Mouse (Mus musculus): Measurements from ENCODE around the gene Hmgcr. TPM values are rescaled to one million over a fixed set of nuclear protein-coding genes. Genes with fewer than 3 reads are reported as not detected.

Hmgcr gene
- 158 and 160 TPM in 2 replicates for polyA plus RNA-seq (2015; fragmentation: Nextera tagmentation; extraction: Ambion mirVana)

DNA sequence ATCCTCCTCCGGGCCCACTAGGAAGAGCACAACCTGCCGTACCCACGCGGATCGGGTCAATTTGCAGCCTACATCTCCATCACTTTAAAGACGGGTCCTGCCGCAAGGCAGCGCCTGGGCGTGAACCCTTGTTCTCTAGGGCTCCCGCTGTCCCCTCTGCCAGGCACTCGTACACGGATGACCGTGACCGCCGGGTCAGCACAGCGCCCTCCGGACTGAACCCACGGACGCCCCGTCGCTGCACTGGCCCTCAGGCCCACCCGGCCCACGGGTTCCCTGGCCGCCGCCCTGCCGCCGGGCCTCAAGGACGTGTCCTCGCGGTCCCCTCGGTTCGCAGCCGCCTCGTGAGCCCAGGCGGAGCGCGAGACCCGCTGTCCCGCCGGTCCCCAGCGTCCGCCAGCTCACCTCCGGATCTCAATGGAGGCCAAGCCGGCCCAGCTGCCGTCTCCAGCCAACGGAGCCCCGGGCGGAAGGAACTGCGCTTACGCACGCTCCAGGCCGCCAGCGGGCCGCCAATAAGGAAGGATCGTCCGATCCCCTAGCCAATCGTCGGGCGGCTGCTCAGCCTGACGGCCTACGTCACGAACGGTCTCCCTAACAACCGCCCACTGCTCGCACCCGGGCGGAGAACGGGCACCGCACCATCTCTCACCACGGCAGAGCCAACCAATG is at the start of gene Hmgcr:
TSS of gene Hmgcr (minus strand) at position 531 of the 672 bp plus-strand sequence.
- peak within 1 kb of the TSS; percentile 99 for H3K27ac ChIP-seq
- H3K4me1 ChIP-seq (replicated peaks), result peaks cover 43% of the 10 kb centered on the region
- peak within 1 kb of the TSS; percentile 99 for H3K9ac ChIP-seq
- under 1% methylated on average over 70 of the region's 70 CpGs for WGBS
- H3K4me2 ChIP-seq, result peak within 1 kb of the TSS; percentile 89
- H3K4me3 ChIP-seq, result peak within 1 kb of the TSS; percentile 98
- H3K9me3 ChIP-seq, result no peaks in the 10 kb centered on the region
- H3K27me3 ChIP-seq, result no peaks in the 10 kb centered on the region
- ATAC-seq (ENCODE audit: low FRiP score), result peak; percentile 100
- peaks cover 6% of the 10 kb centered on the region for H3K36me3 ChIP-seq

DNA sequence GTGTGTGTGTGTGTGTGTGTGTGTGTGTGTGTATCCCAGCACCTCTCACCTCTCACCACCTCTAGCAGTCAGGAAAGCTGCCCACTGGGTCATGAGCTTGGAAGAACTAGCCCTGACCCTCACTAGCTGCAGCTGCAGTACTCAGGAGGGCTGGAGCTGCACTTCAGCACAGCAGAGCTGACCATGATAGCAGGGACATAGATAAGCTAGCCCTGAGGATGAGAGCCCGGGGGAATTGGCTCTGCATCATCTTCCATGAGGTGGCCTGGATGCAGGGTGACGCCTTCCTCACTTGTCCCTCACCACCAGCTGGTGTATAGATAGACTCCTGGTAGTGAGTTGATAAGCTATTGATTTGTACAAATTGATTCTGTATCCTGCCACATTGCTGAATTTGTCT is 49.3 kb upstream of the Hmgcr start:
- Histone ChIP-seq H3K27me3 (no peaks in the 10 kb centered on the region), H3K9ac (no peak overlapping the region), H3K4me2 (no peak overlapping the region), H3K36me3 (no peaks in the 10 kb centered on the region), H3K27ac (no peak overlapping the region), H3K4me1 (replicated peaks) (no peaks in the 10 kb centered on the region), H3K4me3 (no peak overlapping the region), H3K9me3 (no peaks in the 10 kb centered on the region)
- WGBS, result 84% methylated on average over 2 of the region's 2 CpGs
- ATAC-seq (ENCODE audit: low FRiP score), result no peak

GRCm38 (mm10) chr13:96717821-96718220 is 47.1 kb upstream of the Hmgcr start:
- Histone ChIP-seq H3K4me2 (no peak overlapping the region), H3K27me3 (no peaks in the 10 kb centered on the region), H3K9me3 (no peaks in the 10 kb centered on the region), H3K4me3 (no peak overlapping the region), H3K36me3 (no peaks in the 10 kb centered on the region), H3K4me1 (replicated peaks) (no peaks in the 10 kb centered on the region), H3K9ac (no peak overlapping the region), H3K27ac (no peak overlapping the region)
- ATAC-seq (ENCODE audit: low FRiP score), result no peak
- 61% methylated on average over 1 of the region's 1 CpGs for WGBS

GRCm38 (mm10) chr13:96716311-96716710 is 45.6 kb upstream of the Hmgcr start:
- 96% methylated on average over 2 of the region's 2 CpGs for WGBS
- Histone ChIP-seq H3K4me1 (replicated peaks) (no peaks in the 10 kb centered on the region), H3K9ac (no peak overlapping the region), H3K36me3 (no peaks in the 10 kb centered on the region), H3K27me3 (no peaks in the 10 kb centered on the region), H3K4me2 (no peak overlapping the region), H3K9me3 (no peaks in the 10 kb centered on the region), H3K4me3 (no peak overlapping the region), H3K27ac (no peak overlapping the region)
- no peak for ATAC-seq (ENCODE audit: low FRiP score)

DNA sequence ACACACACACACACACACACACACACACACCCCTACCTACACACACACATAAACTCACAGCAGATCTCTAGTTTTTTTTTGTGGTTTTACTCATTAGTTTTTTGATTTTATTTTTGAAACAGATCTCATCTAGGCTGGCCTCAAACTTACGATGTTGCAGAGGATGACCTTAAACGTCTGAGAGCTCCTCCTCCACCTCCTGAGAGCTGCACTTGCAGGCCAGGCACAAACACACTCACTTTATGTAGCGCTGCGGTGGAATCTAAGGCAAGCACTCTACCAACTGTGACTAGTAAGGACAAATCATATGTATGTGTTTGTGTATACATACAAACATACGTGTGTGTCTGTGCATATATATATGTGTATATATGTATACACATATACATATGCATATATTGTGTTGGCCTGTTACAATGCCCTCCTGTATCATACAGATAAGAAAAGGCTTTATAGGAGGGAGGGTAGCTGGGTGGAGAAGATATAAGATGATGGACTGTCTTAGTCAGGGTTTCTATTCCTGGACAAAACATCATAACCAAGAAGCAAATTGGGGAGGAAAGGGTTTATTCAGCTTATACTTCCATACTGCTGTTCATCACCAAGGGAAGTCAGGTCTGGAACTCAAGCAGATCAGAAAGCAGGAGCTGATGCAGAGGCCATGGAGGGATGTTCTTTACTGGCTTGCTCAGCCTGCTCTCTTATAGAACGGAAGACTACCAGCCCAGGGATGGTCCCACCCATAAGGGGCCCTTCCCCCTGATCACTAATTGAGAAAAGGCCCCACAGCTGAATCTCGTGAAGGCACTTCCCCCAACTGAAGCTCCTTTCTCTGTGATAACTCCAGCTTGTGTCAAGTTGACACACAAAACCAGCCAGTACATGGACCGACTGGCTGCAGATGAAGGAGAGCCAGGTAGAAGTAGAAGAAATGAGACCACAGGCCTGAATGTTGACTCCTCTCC is 38.8 kb upstream of the Hmgcr start:
- WGBS, result 82% methylated on average over 8 of the region's 8 CpGs
- ATAC-seq (ENCODE audit: low FRiP score), result no peak
- no peak overlapping the region for H3K4me2 ChIP-seq

DNA sequence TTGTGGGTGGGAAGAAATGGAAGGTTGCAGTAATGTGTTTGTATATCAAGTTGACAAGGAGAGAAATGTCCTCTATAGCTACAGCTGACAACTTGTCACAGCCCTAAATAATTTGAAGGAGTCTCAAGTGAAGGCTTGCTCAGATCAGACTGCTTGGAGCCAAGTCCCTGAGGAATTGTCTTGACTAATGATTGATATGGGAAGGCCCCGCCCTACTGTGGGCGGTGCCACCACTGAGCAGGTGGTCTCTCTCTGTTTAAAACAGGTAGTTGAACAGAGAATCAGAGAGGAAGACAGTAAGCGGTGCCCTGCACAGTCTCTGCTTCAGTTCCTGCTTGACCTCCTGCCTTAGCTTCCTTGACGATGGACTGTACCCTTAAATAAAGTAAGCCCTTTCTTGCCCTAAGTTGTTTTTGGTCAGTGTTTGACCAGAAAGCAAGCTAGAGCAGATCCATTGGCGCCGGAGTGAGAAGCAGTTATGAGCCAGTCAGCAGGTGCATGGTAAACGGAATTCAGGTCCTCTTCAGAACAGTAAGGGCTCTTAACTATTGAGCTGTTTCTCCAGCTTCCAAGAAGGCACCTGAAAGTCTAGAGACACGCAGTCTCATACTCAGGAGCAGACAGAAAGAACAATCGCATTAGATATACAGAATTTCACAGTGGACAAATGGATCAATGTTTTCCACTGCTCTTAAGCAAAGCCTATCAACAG is 32.0 kb upstream of the Hmgcr start:
- no peak for ATAC-seq (ENCODE audit: low FRiP score)
- H3K4me2 ChIP-seq, result no peak overlapping the region
- WGBS, result 80% methylated on average over 9 of the region's 9 CpGs
- H3K4me1 ChIP-seq (replicated peaks), result no peaks in the 10 kb centered on the region
- H3K27ac ChIP-seq, result no peak overlapping the region
- no peaks in the 10 kb centered on the region for H3K36me3 ChIP-seq
- H3K4me3 ChIP-seq, result no peak overlapping the region
- no peaks in the 10 kb centered on the region for H3K9me3 ChIP-seq
- no peaks in the 10 kb centered on the region for H3K27me3 ChIP-seq
- no peak overlapping the region for H3K9ac ChIP-seq

More for the DNA sequence above, 38.8 kb upstream of the Hmgcr start:
- H3K9ac ChIP-seq, result no peak overlapping the region
- no peak overlapping the region for H3K27ac ChIP-seq
- H3K9me3 ChIP-seq, result no peaks in the 10 kb centered on the region
- H3K36me3 ChIP-seq, result no peaks in the 10 kb centered on the region
- no peak overlapping the region for H3K4me3 ChIP-seq
- H3K27me3 ChIP-seq, result no peaks in the 10 kb centered on the region
- no peaks in the 10 kb centered on the region for H3K4me1 ChIP-seq (replicated peaks)

DNA sequence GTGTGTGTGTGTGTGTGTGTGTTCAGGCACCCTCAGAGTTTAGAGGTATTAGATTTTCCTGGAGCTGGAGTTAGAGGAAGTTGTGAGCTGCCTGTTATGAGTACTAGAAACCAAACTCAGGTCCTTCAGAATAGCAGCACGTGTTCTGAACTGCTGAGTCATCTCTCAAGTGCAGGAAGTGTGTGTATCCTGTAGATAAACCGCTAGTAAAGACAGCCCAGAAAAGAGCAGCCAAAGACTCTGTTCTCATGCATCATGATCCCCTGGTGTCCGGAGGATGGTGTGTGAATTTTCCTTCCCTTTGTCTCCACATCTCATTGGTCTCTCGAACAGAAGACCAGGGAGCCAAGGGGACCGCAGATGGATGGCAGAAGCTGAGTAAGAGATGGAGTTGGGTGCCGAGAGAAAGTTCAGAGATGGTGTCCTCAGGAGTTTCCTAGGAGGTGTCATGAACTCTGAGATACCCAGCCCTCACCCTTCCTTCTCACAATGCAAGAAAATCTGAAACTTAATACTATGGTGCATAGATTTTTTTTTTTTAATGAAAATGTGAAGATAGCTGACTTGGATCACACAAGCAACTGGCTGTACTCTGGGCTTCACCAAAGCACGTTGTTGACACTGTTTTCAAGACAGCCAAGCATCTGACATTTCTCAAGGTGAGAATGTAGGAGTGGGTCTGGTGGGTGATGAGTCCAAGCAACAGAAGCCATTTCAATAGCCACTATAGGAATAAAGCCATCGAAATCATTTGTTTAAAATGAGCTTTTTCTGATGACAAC is 27.3 kb upstream of the Hmgcr start:
- H3K4me3 ChIP-seq, result no peak overlapping the region
- H3K9ac ChIP-seq, result no peak overlapping the region
- H3K36me3 ChIP-seq, result no peaks in the 10 kb centered on the region
- 81% methylated on average over 8 of the region's 8 CpGs for WGBS
- H3K27me3 ChIP-seq, result no peaks in the 10 kb centered on the region
- H3K27ac ChIP-seq, result no peak overlapping the region
- H3K4me1 ChIP-seq (replicated peaks), result no peaks in the 10 kb centered on the region
- ATAC-seq (ENCODE audit: low FRiP score), result no peak
- H3K4me2 ChIP-seq, result no peak overlapping the region
- H3K9me3 ChIP-seq, result no peaks in the 10 kb centered on the region

DNA sequence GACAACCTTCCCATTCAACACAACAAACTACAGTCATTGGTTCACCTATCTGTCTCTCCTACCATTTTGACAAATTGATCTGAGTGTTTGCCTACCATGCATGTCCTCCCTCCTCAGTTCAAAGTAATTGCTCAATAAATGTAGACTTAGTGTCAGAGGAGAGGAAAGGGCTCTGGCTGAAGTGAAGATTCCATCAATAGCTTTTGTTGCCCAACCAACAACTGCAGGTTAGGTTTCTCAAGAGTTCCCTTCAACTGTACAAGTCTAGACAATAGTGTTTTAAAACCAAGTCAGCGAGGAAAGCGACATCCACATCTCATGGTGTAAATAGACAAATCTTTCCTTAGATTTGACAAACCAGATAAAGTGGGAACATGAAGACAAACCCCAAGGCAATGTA is 24.7 kb upstream of the Hmgcr start:
- ATAC-seq (ENCODE audit: low FRiP score), result no peak
- 97% methylated on average over 2 of the region's 2 CpGs for WGBS

DNA sequence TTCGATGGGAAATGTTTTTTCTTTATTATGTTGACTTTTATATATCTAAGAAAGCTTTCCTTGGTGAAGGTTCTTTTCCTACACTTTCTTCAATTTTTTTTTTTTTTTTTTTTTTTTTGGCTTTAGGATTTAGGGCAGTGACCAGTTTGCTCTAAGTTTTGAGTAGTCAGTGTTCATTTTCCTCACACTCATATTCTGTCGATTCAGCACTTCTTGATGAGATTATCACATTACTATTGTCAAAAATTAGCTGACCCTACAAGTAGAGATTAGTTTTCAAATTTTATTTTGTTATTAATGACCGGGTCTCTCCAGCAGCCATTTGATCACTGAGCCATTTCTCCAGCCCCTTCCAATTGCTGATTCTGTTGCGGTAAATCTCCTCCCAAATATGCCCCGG is 19.2 kb upstream of the Hmgcr start:
- ATAC-seq (ENCODE audit: low FRiP score), result no peak
- no peak overlapping the region for H3K4me2 ChIP-seq
- 93% methylated on average over 5 of the region's 5 CpGs for WGBS
- H3K36me3 ChIP-seq, result no peaks in the 10 kb centered on the region
- no peaks in the 10 kb centered on the region for H3K9me3 ChIP-seq
- no peak overlapping the region for H3K27ac ChIP-seq
- H3K27me3 ChIP-seq, result no peaks in the 10 kb centered on the region
- H3K4me3 ChIP-seq, result no peak overlapping the region
- no peaks in the 10 kb centered on the region for H3K4me1 ChIP-seq (replicated peaks)
- no peak overlapping the region for H3K9ac ChIP-seq

More for the DNA sequence above, 24.7 kb upstream of the Hmgcr start:
- H3K9me3 ChIP-seq, result no peaks in the 10 kb centered on the region
- H3K27me3 ChIP-seq, result no peaks in the 10 kb centered on the region
- H3K9ac ChIP-seq, result no peak overlapping the region
- H3K36me3 ChIP-seq, result no peaks in the 10 kb centered on the region
- no peak overlapping the region for H3K27ac ChIP-seq
- H3K4me2 ChIP-seq, result no peak overlapping the region
- no peak overlapping the region for H3K4me3 ChIP-seq
- no peaks in the 10 kb centered on the region for H3K4me1 ChIP-seq (replicated peaks)

DNA sequence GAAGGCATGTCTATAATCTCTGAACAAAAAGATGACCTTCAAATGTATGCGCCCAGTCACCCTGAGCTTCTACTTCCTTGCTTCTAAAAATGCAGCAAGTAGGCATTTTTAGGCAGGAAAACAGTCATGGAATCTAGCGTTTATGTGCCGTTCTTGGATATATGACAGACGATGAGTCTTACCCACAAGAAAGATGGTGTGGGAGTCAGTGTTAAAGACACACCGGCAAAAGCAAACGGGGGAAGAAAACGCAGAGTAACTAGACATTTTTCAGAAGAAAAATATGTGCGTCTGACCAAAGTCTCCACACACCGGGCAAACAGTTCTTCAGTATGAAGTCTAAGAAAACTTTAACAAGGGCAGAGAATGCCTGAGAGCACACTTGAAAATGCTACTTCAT is 16.5 kb upstream of the Hmgcr start:
- no peak overlapping the region for H3K27ac ChIP-seq
- H3K4me3 ChIP-seq, result no peak overlapping the region
- no peaks in the 10 kb centered on the region for H3K9me3 ChIP-seq
- H3K4me2 ChIP-seq, result no peak overlapping the region
- H3K4me1 ChIP-seq (replicated peaks), result no peaks in the 10 kb centered on the region
- 94% methylated on average over 9 of the region's 9 CpGs for WGBS
- H3K9ac ChIP-seq, result no peak overlapping the region
- H3K36me3 ChIP-seq, result no peaks in the 10 kb centered on the region
- ATAC-seq (ENCODE audit: low FRiP score), result no peak
- H3K27me3 ChIP-seq, result no peaks in the 10 kb centered on the region

- ATAC-seq (ENCODE audit: low FRiP score), result no peak
- WGBS, result 86% methylated on average over 5 of the region's 5 CpGs
- Histone ChIP-seq H3K4me1 (replicated peaks) (no peaks in the 10 kb centered on the region), H3K27ac (no peak overlapping the region), H3K9ac (no peak overlapping the region), H3K4me2 (no peak overlapping the region), H3K36me3 (no peaks in the 10 kb centered on the region), H3K27me3 (no peaks in the 10 kb centered on the region), H3K4me3 (no peak overlapping the region), H3K9me3 (no peaks in the 10 kb centered on the region)
These were observed 14.0 kb upstream of the Hmgcr start for GRCm38 (mm10) chr13:96684779-96685178.

All from hindbrain, embryonic 13.5 days (tissue).